Mouse (Mus musculus): ENCODE data around the gene Speer4c.
"Not testable (repeated sequence)": the region's sequence is repeated elsewhere in the genome, so short reads cannot be mapped to it uniquely, and the experiment has no call there.

- TF ChIP-seq CTCF, POLR2A (IDR thresholded peaks at IDR 0.05; ENCODE audit: extremely low read depth, insufficient read depth, low read length): not testable (repeated sequence)
Measured at GRCm38 (mm10) chr5:15689659-15690213, 24.3 kb downstream of the Speer4c start.
